In genomic region chr2:4504413-4504812, GRCm38 (mm10) we compare ENCODE assay signal across 16 mouse cellular contexts.
A peak's percentile ranks its signal among the peaks of the same experiment; 100 is the strongest.
DNase-seq lines count a peak whose midpoint lies in the region; ATAC-seq and TF ChIP-seq lines count a peak whose summit lies in the region.
"Had no signal": no experiment of that assay in that cellular context is flagged by ENCODE, and none has a peak within 500 bp of the region (broad histone marks: within the 10 kb centered on the region; RNA-seq: fewer than 3 reads in every experiment).

No protein-coding gene starts in this region.

- H3K27me3 ChIP-seq in hindbrain, embryonic 12.5 days = no peaks in the 10 kb centered on the region
- no peaks in the 10 kb centered on the region for H3K27me3 ChIP-seq in hindbrain, embryonic 10.5 days (ENCODE audit: insufficient read depth, poor library complexity, severe bottlenecking)
- H3K27me3 ChIP-seq in forebrain, postnatal 0 days (ENCODE audit: insufficient read depth, low read length) = no peaks in the 10 kb centered on the region
- H3K27me3 ChIP-seq: midbrain, embryonic 12.5 days; Patski had no signal

- peak overlapping the region; percentile 17; the same call in 1 of the 2 replicates for H3K27ac ChIP-seq in hindbrain, embryonic 12.5 days
- H3K27ac ChIP-seq in hindbrain, embryonic 10.5 days = no peak overlapping the region
- H3K27ac ChIP-seq in forebrain, postnatal 0 days (ENCODE audit: low read depth, low read length) = no peak overlapping the region
- H3K27ac ChIP-seq: limb, embryonic 10.5 days; midbrain, embryonic 12.5 days had no signal

- H3K4me2 ChIP-seq in hindbrain, embryonic 12.5 days (replicated peaks) = no peak overlapping the region
- H3K4me2 ChIP-seq in forebrain, postnatal 0 days (ENCODE audit: low read depth) = no peak overlapping the region
- H3K4me2 ChIP-seq: midbrain, embryonic 12.5 days had no signal

- TF ChIP-seq CTCF in forebrain, postnatal 0 days (IDR thresholded peaks at IDR 0.05; ENCODE audit: low read depth) = no peak

- H3K4me1 ChIP-seq in hindbrain, embryonic 12.5 days = 0 out of 2 replicates have a peak, but pooled peaks cover 9% of the 10 kb centered on the region
- H3K4me1 ChIP-seq in hindbrain, embryonic 10.5 days (replicated peaks) = peaks cover 10% of the 10 kb centered on the region; the same call in 1 of the 2 replicates
- H3K4me1 ChIP-seq in forebrain, postnatal 0 days (ENCODE audit: insufficient read depth) = no peaks in the 10 kb centered on the region
- H3K4me1 ChIP-seq: limb, embryonic 10.5 days had no signal

- H3K36me3 ChIP-seq in hindbrain, embryonic 12.5 days = peaks cover 35% of the 10 kb centered on the region
- H3K36me3 ChIP-seq in hindbrain, embryonic 10.5 days = peaks cover 82% of the 10 kb centered on the region
- peaks cover 9% of the 10 kb centered on the region; the same call in 1 of the 2 replicates for H3K36me3 ChIP-seq in forebrain, postnatal 0 days (ENCODE audit: insufficient read depth)

- DNase-seq in hindbrain, embryonic 10.5 days (ENCODE audit: low spot score) = no peak
- peak; percentile 80 for DNase-seq in right cerebral cortex, adult 18-20 months
- no peak for DNase-seq in right cerebral cortex, postnatal 25 days
- peak; percentile 62 for DNase-seq in heart, adult 8-10 months (ENCODE audit: low spot score)
- DNase-seq in skeletal muscle tissue, adult 2 months (ENCODE audit: low read depth, low spot score) = peak; percentile 48
- no peak for DNase-seq in forebrain, postnatal 0 days
- DNase-seq: cerebellum, postnatal 25 days; kidney, postnatal 25 days; lung, adult 18-20 months; thymus, postnatal 4 days had no signal

- ATAC-seq in hindbrain, embryonic 12.5 days (ENCODE audit: low FRiP score) = no peak
- no peak for ATAC-seq in forebrain, postnatal 0 days
- ATAC-seq in erythroid progenitor cell, adult 5-6 weeks (replicated peaks; ENCODE audit: low FRiP score, poor library complexity, severe bottlenecking) = no peak
- ATAC-seq: Patski had no signal

- H3K4me3 ChIP-seq in hindbrain, embryonic 12.5 days = no peak overlapping the region
- no peak overlapping the region for H3K4me3 ChIP-seq in hindbrain, embryonic 10.5 days
- no peak overlapping the region for H3K4me3 ChIP-seq in forebrain, postnatal 0 days (ENCODE audit: low read depth, low read length)
- H3K4me3 ChIP-seq: erythroblast, embryonic 14.5 days; limb, embryonic 10.5 days; midbrain, embryonic 12.5 days had no signal

- WGBS in hindbrain, embryonic 12.5 days = 85% methylated on average over 10 of the region's 10 CpGs
- WGBS in hindbrain, embryonic 10.5 days = 89% methylated on average over 10 of the region's 10 CpGs
- WGBS in forebrain, postnatal 0 days = 69% methylated on average over 10 of the region's 10 CpGs

- no peaks in the 10 kb centered on the region for H3K9me3 ChIP-seq in hindbrain, embryonic 12.5 days (replicated peaks)
- H3K9me3 ChIP-seq in hindbrain, embryonic 10.5 days = no peaks in the 10 kb centered on the region
- H3K9me3 ChIP-seq in forebrain, postnatal 0 days (ENCODE audit: low read length) = no peaks in the 10 kb centered on the region
- H3K9me3 ChIP-seq: limb, embryonic 10.5 days; midbrain, embryonic 12.5 days had no signal

- H3K9ac ChIP-seq in hindbrain, embryonic 12.5 days = no peak overlapping the region
- H3K9ac ChIP-seq in forebrain, postnatal 0 days = no peak overlapping the region
- H3K9ac ChIP-seq: midbrain, embryonic 12.5 days had no signal

Comparison
In these comparisons a context has a peak if more than half of its experiments do, and no peak if none do; other contexts are left out.
1. DNase-seq: peak in right cerebral cortex, adult 18-20 months (single experiment), heart, adult 8-10 months (single experiment) and skeletal muscle tissue, adult 2 months (single experiment); none in hindbrain, embryonic 10.5 days (single experiment), right cerebral cortex, postnatal 25 days (single experiment) and forebrain, postnatal 0 days (single experiment).